Mouse (Mus musculus): ENCODE measurements around the gene Col19a1.

- TF ChIP-seq POLR2AphosphoS2 (IDR thresholded peaks at IDR 0.05; ENCODE audit: insufficient read length, low read depth) (no peak), MAX (IDR thresholded peaks at IDR 0.05; ENCODE audit: low read depth) (no peak), POLR2A (IDR thresholded peaks at IDR 0.05; ENCODE audit: insufficient read length, low read depth) (no peak), TCF3 (IDR thresholded peaks at IDR 0.05; ENCODE audit: insufficient read length, low read depth) (no peak), TCF12 (IDR thresholded peaks at IDR 0.05; ENCODE audit: insufficient read depth, poor library complexity, severe bottlenecking) (no peak), REST (IDR thresholded peaks at IDR 0.05; ENCODE audit: insufficient read depth, insufficient read length) (no peak)
These were observed 277.1 kb downstream of the Col19a1 start for GRCm38 (mm10) chr1:24310193-24310592.
